Mouse (Mus musculus) megakaryocyte-erythroid progenitor cell, adult 5-6 weeks (primary cell): ENCODE results near the gene Ceacam20. TPM values are rescaled to one million over a fixed set of nuclear protein-coding genes. Genes with fewer than 3 reads are reported as not detected.
"Not testable (repeated sequence)": the region's sequence is repeated elsewhere in the genome, so short reads cannot be mapped to it uniquely, and the experiment has no call there.

Experiments used
- ATAC-seq: replicated peaks from 2 replicates; pipeline ENCODE4 v1.8.0; 2016; ENCODE audit warnings: mild to moderate bottlenecking, inconsistent platforms; ENCODE audit not compliant: severe bottlenecking, poor library complexity, low FRiP score, low TSS enrichment
- total RNA-seq, 2 experiments: library from RNA; stranded (forward) in 1 of 2; stranded (reverse) in 1 of 2; fragments of 200-1000, 215-1000 nt in 1 of 2; fragments of >200 nt in 1 of 2; fragmentation: Nextera tagmentation in 1 of 2; gene quantifications; 2 replicates each; pipeline ENCODE4 v1.2.3; 2014 to 2017

The Ceacam20 gene
- total RNA-seq, 2 experiments from 2014 or later: not detected

GRCm38 (mm10) chr7:19945821-19946515 lies 19.2 kb upstream of the Ceacam20 start:
- ATAC-seq: no peak

GRCm38 (mm10) chr7:19948956-19949355 lies 16.3 kb upstream of the Ceacam20 start:
- ATAC-seq: no peak

- ATAC-seq: no peak
Observed at GRCm38 (mm10) chr7:19949996-19950395, 15.2 kb upstream of the Ceacam20 start.

DNA sequence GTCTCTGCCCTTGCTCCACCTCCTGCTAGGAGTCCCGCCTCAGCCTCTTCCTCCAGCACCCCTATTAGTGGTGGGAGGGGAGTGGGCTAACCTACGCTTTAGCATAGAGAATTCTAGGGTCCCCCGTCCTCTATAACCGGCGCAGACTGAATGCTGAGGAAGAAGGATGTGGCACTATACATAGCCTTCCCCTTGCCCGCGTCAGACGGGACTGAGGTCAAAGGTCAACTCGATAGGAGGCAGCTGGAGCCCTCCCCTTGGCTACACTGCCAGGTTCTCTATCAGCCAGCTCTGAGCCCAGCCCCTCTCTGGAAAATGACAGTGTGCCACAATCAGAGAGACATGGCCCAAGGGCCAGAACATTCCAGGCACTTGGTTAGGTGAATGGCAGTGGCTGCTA lies 14.6 kb upstream of the Ceacam20 start, which contains the start of gene Igsf23:
Gene Igsf23, minus strand, starts transcription at position 168 of the 400 bp plus-strand sequence.
- no peak for ATAC-seq

DNA sequence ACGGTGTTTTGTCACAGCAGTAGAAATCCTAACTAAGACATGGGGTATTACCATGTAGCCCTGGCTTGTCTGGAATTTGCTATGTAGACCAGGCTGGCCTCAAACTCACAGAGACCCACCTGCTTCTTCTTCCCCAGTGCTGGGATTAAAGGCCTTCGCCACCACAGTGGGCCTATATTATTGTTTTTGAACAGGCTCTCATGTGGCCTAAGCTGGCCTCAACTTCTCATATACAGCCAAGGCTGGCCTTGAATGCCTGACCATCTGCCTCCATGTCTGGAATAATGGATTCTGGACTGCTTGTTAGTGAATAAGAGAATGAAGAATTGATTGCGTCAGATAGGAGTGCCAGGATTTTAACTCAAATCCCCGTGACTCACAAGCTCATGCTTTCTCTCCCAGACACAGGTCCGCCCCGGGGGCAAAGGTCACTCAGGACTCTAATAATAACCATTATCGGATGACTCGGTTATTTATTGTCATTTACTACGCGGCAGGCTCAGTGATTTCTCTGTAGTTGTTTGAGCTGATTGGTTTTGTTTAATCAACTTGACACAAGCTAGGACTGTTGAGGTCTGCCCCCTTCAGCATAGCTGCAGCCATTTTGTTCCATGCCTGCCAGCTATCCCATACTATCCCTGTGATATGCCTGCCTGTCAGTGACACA lies 12.8 kb upstream of the Ceacam20 start:
- no peak for ATAC-seq

- ATAC-seq: no peak
Observed at GRCm38 (mm10) chr7:19953054-19953453, 12.2 kb upstream of the Ceacam20 start.

- no peak for ATAC-seq
Observed at GRCm38 (mm10) chr7:19955861-19956260, 9.4 kb upstream of the Ceacam20 start.

- ATAC-seq: peak; percentile 87
Observed at GRCm38 (mm10) chr7:19956341-19956781, 8.9 kb upstream of the Ceacam20 start.

- ATAC-seq: no peak
Observed at GRCm38 (mm10) chr7:19962423-19962822, 2.8 kb upstream of the Ceacam20 start.

DNA sequence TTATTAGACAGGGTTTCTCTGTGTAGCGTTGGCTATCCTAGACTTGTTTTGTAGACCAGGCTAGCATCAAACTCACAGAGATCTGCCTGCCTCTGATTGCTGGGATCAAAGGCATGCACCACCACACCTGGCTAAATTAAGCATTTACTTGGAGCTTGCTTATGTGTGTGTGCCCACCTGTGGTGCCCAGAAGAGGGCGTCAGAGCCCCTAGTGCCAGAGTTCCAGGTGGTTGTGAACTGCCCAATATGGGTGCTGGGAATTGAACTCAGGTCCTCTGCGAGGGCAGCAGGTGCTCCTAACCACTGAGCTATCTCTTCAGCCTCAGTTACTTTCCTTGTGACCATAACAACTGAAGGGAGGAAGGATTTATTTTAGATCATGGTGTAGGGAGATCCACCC lies 3.9 kb downstream of the Ceacam20 start:
- ATAC-seq: no peak

GRCm38 (mm10) chr7:19969541-19970090 lies 4.4 kb downstream of the Ceacam20 start:
- no peak for ATAC-seq

GRCm38 (mm10) chr7:19970196-19970595 lies 5.0 kb downstream of the Ceacam20 start:
- no peak for ATAC-seq

DNA sequence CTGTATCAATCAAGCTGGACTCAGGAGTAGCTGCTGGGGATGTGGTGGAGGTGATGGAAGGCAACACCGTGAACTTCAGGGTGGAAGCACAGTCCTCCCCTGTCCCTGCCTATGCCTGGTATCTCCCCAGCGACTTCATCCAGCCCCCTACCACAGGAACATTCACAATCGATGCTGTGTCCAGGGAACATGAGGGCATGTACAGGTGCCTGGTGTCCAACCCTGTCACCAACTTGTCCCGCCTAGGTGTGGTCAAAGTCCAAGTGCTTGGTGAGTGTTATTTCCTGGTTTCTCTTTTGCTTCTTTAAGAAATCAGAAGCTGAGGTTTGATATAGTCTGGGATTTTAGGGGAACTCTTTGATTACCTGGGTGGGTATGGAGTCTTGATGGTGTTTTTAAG lies 6.3 kb downstream of the Ceacam20 start:
- no peak for ATAC-seq

GRCm38 (mm10) chr7:19991165-19991564 lies 26.0 kb downstream of the Ceacam20 start, which contains the start of gene Nlrp9b:
Gene Nlrp9b, plus strand, starts transcription at chr7:19991465.
- not testable (repeated sequence) for ATAC-seq

- ATAC-seq: not testable (repeated sequence)
Observed at GRCm38 (mm10) chr7:19996721-19997120, 31.5 kb downstream of the Ceacam20 start.

DNA sequence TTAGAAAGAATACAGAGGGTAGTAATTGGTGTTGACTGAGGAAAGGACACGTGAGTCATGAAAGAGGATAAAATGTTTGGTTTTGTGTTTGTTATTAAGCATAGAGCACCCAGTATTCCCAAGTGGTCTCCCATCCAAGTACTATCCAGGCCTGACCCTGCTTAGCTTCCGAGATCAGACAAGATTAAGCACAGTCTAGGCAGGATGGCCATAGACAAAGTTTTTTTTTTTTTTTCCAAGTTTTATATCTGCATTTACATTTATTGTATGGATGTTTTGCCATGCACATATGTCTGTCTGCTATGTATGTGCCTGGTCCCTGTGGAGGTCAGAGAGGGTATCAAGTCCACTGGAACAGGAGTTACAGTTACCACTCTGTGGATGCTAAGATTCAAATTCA lies 44.8 kb downstream of the Ceacam20 start:
- no peak for ATAC-seq

Other genes with a start within 250 kb of the Ceacam20 start
- 111 and 140 TPM in 2 replicates for gene Tomm40, start 250.0 kb upstream of the Ceacam20 start, total RNA-seq (2014; fragmentation: Nextera tagmentation)
- 44.6 and 64.9 TPM in 2 replicates for gene Tomm40, start 250.0 kb upstream of the Ceacam20 start, total RNA-seq (2017)
- 2.2 and 6.0 TPM in 2 replicates for gene Nectin2, start 214.9 kb upstream of the Ceacam20 start, total RNA-seq (2014; fragmentation: Nextera tagmentation)
- 3.9 and 12.3 TPM in 2 replicates for gene Nectin2, start 214.9 kb upstream of the Ceacam20 start, total RNA-seq (2017)
- 5.3 TPM in 1 of 2 replicates, not detected in the other for gene Bcam, start 194.4 kb upstream of the Ceacam20 start, total RNA-seq (2014; fragmentation: Nextera tagmentation)
- 0.08 TPM in 1 of 2 replicates, not detected in the other for gene Bcam, start 194.4 kb upstream of the Ceacam20 start, total RNA-seq (2017)
- gene Cblc, start 168.6 kb upstream of the Ceacam20 start, total RNA-seq (2014; fragmentation: Nextera tagmentation): not detected in 2 replicates
- not detected in 2 replicates for gene Cblc, start 168.6 kb upstream of the Ceacam20 start, total RNA-seq (2017)
- gene Bcl3, start 142.6 kb upstream of the Ceacam20 start, total RNA-seq (2014; fragmentation: Nextera tagmentation): 3.3 TPM in 1 of 2 replicates, not detected in the other
- gene Bcl3, start 142.6 kb upstream of the Ceacam20 start, total RNA-seq (2017): 0.34 TPM in 1 of 2 replicates, not detected in the other
- gene Gm19345, start 113.4 kb upstream of the Ceacam20 start, total RNA-seq (2014; fragmentation: Nextera tagmentation): not detected in 2 replicates
- not detected in 2 replicates for gene Gm19345, start 113.4 kb upstream of the Ceacam20 start, total RNA-seq (2017)
- gene Ceacam16, start 104.1 kb upstream of the Ceacam20 start, total RNA-seq (2014; fragmentation: Nextera tagmentation): not detected in 2 replicates
- gene Ceacam16, start 104.1 kb upstream of the Ceacam20 start, total RNA-seq (2017): not detected in 2 replicates
- not detected in 2 replicates for gene Ceacam19, start 77.4 kb upstream of the Ceacam20 start, total RNA-seq (2014; fragmentation: Nextera tagmentation)
- gene Ceacam19, start 77.4 kb upstream of the Ceacam20 start, total RNA-seq (2017): not detected in 2 replicates
- gene Pvr, start 44.3 kb upstream of the Ceacam20 start, total RNA-seq (2014; fragmentation: Nextera tagmentation): 1.3 and 6.4 TPM in 2 replicates
- gene Pvr, start 44.3 kb upstream of the Ceacam20 start, total RNA-seq (2017): 0.85 and 0.91 TPM in 2 replicates
- not detected in 2 replicates for gene Igsf23, start 14.7 kb upstream of the Ceacam20 start, total RNA-seq (2014; fragmentation: Nextera tagmentation)
- gene Igsf23, start 14.7 kb upstream of the Ceacam20 start, total RNA-seq (2017): 0.50 TPM in 1 of 2 replicates, not detected in the other
- gene Nlrp9b, start 26.1 kb downstream of the Ceacam20 start, total RNA-seq (2014; fragmentation: Nextera tagmentation): not detected in 2 replicates
- gene Nlrp9b, start 26.1 kb downstream of the Ceacam20 start, total RNA-seq (2017): not detected in 2 replicates
- not detected in 2 replicates for gene Vmn1r91, start 134.3 kb downstream of the Ceacam20 start, total RNA-seq (2014; fragmentation: Nextera tagmentation)
- not detected in 2 replicates for gene Vmn1r91, start 134.3 kb downstream of the Ceacam20 start, total RNA-seq (2017)
- not detected in 2 replicates for gene Gm16442, start 157.2 kb downstream of the Ceacam20 start, total RNA-seq (2014; fragmentation: Nextera tagmentation)
- gene Gm16442, start 157.2 kb downstream of the Ceacam20 start, total RNA-seq (2017): not detected in 2 replicates
- not detected in 2 replicates for gene Vmn1r93, start 173.7 kb downstream of the Ceacam20 start, total RNA-seq (2014; fragmentation: Nextera tagmentation)
- gene Vmn1r93, start 173.7 kb downstream of the Ceacam20 start, total RNA-seq (2017): not detected in 2 replicates
- not detected in 2 replicates for gene Vmn1r94, start 203.0 kb downstream of the Ceacam20 start, total RNA-seq (2014; fragmentation: Nextera tagmentation)
- not detected in 2 replicates for gene Vmn1r94, start 203.0 kb downstream of the Ceacam20 start, total RNA-seq (2017)
- gene Vmn1r95, start 228.3 kb downstream of the Ceacam20 start, total RNA-seq (2014; fragmentation: Nextera tagmentation): not detected in 2 replicates
- gene Vmn1r95, start 228.3 kb downstream of the Ceacam20 start, total RNA-seq (2017): not detected in 2 replicates
- gene Gm6164, start 240.2 kb downstream of the Ceacam20 start, total RNA-seq (2014; fragmentation: Nextera tagmentation): not detected in 2 replicates
- gene Gm6164, start 240.2 kb downstream of the Ceacam20 start, total RNA-seq (2017): not detected in 2 replicates